Mouse (Mus musculus) retina, postnatal 7 days (tissue): Measurements from ENCODE around the gene Phlpp1.
A peak's percentile ranks its signal among the peaks of the same experiment; 100 is the strongest.

ENCODE experiments used
- DNase-seq: peaks from one replicate; pipeline ENCODE4 v3.0.0-alpha.2; 2012; ENCODE audit warnings: low read depth, low spot score

Gene Phlpp1

GRCm38 (mm10) chr1:106194263-106194662, 22.7 kb downstream of the Phlpp1 start:
- no peak for DNase-seq

DNA sequence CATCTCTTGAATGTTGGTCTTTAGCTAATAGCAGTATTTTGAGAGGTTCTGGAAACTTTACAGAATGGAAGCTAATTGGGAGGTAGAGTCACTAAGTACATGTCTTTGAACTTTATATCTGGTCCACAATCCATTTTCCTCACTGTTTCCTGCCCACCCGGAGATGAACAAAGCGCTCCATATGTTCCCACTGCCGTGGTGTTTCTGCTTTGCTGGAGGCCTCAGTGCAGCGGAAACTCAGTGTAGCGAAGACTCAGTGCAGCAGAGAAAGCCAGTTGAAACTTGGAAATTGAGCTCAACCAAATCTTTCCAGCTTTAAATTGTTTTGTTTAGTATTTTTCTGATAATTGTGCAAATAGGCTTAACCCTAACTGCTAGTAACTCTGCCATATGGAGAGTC, 26.4 kb downstream of the Phlpp1 start:
- no peak for DNase-seq

- no peak for DNase-seq
These were observed 27.6 kb downstream of the Phlpp1 start for GRCm38 (mm10) chr1:106199109-106199508.

GRCm38 (mm10) chr1:106199686-106200085, 28.1 kb downstream of the Phlpp1 start:
- DNase-seq = peak; percentile 23

DNA sequence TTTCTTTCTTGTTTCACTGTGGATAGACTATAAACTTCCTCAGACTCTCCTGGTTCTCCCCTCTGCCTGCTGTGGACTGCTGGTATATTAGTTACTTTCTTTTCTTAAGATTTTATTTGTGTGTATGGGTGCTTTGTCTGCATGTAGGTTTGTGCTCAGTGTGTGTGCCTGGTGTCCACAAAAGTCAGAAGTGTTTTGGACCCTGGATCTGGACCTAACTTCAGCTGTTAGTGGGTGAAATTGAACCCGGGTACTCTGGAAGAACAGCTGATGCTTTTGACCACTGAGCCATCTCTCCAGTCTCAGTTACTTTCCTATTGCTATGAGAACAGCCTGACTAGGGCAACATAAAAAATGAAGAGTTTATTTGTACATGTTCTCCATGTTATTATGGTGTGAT, 29.5 kb downstream of the Phlpp1 start:
- no peak for DNase-seq

DNA sequence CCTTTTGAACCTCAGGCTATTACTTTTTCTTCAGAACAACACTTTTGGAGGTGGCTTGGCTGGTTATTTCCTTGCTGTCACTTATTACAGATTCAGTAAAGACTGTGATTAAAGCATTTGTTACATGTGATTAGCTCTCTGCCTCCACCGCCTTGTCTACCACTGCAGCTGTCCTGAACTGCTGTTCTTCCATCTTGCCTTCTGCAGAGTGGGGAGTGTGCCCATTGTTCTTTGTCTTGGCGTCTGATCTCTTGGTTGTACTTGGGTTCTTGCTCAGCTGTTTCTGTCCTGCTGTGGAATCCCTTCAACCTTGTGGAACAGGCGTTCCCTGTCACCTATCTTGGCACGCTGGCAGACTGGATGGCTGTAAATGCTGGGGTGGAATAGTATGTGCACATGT, 30.4 kb downstream of the Phlpp1 start:
- no peak for DNase-seq

GRCm38 (mm10) chr1:106203942-106204341, 32.4 kb downstream of the Phlpp1 start:
- DNase-seq = no peak

GRCm38 (mm10) chr1:106204350-106204749, 32.8 kb downstream of the Phlpp1 start:
- DNase-seq = no peak

DNA sequence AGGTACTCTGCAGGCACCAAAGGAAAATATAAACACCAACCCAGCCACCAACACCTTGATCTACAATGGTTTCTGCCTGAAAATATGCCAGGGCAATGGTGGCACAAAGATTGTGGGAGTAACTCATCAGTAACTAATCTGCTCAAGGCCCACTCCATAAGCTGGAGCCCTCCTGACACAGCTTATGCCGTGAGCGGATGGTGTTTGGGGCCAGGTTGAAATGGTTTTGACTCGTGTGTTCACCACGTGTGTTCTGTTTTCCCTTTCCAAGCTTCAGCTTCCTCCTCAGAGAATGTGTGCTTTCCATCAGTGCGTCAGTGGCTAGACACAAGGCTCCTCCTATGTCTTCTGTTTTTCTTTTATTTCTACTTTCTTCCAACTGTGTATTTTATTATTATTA, 37.0 kb downstream of the Phlpp1 start:
- DNase-seq = no peak

DNA sequence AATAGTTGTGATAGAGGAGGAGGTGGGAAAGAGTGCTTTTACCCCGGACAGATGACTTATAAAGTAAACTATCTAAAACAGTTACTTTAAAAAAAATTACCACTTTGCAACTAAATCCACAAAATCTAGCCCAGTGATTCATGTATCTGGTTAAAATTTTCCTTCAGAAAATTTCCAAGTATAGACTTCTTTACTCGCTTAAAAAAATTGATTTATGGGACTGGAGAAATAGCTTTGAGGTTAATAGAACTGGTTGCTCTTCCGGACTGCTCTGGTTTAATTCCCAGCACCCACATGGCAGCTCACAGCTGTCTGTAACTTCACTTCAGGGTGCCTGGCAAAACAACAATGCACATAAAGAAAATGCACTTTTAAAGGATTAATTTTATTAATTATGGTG, 38.9 kb downstream of the Phlpp1 start:
- DNase-seq = no peak

DNA sequence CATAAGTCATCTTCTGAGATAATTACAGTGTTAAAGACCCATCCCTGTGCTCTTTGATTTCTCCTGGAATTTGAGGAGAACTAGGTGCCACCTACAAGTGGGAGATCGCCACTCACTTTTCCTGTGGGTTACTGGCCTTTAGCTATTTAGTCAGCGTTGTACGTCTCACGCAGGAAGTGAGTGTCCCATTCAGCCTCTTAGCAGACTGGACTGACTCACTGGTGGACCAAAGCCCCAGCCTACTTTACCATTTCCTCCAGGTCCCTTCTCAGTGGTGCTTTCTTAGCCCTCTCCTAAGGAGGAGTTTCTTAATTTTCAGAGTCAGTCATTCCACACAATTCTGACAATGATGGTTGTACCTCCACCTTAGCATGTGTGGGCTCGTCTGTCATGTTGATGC, 39.6 kb downstream of the Phlpp1 start:
- DNase-seq = no peak

GRCm38 (mm10) chr1:106220431-106220830, 48.9 kb downstream of the Phlpp1 start:
- no peak for DNase-seq

DNA sequence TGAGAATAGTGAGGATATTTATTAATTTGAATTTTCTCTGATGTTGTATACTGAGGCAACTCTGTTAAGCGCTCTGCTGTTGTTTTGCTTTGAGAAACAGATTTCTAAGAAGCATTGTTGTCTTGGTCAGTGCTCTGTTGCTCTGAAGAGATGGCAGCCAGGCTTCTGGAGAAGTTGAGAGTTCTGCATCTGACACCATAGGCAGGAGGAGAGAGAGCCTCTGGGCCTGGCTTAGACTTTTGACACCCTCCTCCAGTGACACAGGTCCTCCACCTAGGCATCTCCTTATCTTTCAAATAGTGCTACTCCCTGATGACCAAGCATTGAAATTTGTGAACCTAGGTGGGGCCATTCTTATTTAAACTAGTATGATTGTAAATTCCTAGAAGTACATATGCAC, 49.8 kb downstream of the Phlpp1 start:
- DNase-seq = no peak

DNA sequence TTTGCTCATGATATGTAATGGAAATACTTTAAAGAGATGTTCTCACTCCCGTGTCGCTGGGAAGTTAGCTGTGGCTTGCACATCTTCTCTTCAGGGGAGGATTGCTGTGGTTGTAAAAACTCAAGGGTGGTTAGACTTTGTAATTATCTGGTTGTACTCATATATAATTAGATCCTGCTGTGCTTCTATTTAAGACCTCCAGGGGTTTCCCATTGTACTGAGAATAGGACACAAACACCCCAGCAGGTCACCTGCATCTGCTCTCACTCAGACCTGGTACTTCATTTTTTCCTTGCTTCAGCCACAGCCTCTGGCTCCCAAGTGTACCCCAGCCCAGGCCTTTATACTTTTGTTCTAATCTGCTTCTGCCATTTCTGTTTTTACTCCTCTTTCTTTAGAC, 50.4 kb downstream of the Phlpp1 start:
- no peak for DNase-seq

DNA sequence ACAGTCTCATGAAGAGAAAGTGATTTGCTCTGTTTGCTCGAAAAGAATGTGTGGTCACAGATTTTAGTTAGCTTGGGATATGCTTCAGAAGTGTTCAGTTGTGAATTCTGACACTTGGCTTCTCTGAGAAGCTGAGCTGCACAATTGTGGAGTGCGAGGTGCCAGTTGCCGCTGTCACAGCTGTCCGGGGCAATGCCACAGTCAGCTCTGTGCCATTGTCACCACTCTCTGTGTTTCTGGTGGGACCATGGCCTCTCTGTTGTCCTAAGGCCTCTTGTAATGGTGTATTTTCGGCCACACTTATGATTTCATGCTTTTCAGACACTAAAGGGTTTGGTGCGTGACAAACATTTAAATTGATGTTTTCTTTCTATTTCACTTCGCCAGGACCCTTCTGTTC, 55.1 kb downstream of the Phlpp1 start:
- no peak for DNase-seq

- DNase-seq = no peak
These were observed 58.8 kb downstream of the Phlpp1 start for GRCm38 (mm10) chr1:106230313-106230712.

- no peak for DNase-seq
These were observed 59.8 kb downstream of the Phlpp1 start for GRCm38 (mm10) chr1:106231345-106231744.

- DNase-seq = no peak
These were observed 60.4 kb downstream of the Phlpp1 start for GRCm38 (mm10) chr1:106231805-106232459.

GRCm38 (mm10) chr1:106232460-106232850, 60.9 kb downstream of the Phlpp1 start:
- no peak for DNase-seq

DNA sequence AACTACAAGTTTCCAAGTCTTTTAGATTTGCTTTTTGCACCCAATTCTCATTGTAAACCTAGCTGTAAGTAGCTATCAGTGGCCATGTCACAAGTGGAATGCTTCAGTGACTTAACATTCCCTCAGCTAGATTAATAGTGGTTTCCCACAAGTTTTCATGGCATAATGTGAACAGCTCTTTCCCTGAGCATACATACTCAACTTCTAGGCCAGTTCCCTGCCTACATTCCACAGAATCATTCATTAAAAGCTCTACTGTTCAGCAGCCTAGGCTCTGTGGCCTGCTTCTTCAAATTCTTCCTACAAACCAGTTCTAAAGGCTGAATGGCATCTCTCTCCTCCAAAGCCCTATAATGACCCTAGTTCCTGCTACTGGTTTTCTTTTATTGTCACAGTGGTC, 65.4 kb downstream of the Phlpp1 start:
- no peak for DNase-seq

- no peak for DNase-seq
These were observed 68.6 kb downstream of the Phlpp1 start for GRCm38 (mm10) chr1:106240116-106240685.

- DNase-seq = no peak
These were observed 69.5 kb downstream of the Phlpp1 start for GRCm38 (mm10) chr1:106241059-106241458.

DNA sequence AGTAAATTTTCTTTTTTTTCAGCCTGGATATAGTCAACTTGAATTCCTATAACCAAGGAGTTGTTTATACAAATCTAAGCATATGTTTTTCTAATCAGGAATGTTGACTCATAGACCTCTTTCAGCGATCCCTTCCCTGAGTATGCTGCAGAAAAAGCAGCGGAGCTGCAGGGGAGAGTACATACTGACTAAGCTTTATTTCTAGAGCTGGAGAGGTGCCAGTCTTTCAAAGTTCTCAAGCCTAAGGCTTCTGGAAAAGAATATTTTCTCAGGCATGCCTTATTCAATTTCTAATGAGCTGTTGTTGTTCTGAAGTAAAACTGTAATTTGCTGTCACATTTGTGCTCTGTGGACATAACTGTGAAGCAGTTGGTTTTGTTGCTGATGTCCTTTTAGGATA, 70.6 kb downstream of the Phlpp1 start:
- DNase-seq = no peak

GRCm38 (mm10) chr1:106243371-106243770, 71.8 kb downstream of the Phlpp1 start:
- DNase-seq = no peak
